Mouse (Mus musculus) frontal cortex, postnatal 10 days (tissue): ENCODE results near the gene Trim63.
"Not testable (repeated sequence)": the region's sequence is repeated elsewhere in the genome, so short reads cannot be mapped to it uniquely, and the experiment has no call there.

Experiments used
- DNase-seq, 2 experiments: peaks; one replicate each; pipeline ENCODE4 v3.0.0; 2022; ENCODE audit warnings: low spot score in 2 of 2, mixed read lengths in 1 of 2

Gene Trim63

DNA sequence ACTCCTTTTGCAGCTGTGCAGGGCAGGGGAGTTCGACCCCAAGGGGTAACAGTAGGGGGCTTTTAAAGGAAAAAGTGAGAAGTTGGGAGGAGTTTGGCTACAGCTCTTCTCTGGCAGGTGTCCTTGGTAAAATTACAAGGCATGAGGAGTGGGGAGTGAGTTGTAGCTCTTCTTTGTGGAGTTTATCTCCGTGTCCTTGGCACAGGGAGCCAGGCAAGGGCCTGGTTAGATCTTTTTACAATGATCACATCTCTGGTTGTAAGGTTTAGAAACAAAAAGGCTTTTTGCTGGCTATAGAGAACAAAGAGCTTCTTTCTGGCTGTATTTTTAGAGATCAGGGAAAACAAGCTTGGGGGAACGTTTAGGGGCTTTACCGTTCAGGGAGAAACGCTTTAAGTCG is 26.3 kb downstream of the Trim63 start:
- not testable (repeated sequence) for DNase-seq

- DNase-seq = no peak
These were observed 27.4 kb downstream of the Trim63 start for GRCm38 (mm10) chr4:134342213-134342779.

DNA sequence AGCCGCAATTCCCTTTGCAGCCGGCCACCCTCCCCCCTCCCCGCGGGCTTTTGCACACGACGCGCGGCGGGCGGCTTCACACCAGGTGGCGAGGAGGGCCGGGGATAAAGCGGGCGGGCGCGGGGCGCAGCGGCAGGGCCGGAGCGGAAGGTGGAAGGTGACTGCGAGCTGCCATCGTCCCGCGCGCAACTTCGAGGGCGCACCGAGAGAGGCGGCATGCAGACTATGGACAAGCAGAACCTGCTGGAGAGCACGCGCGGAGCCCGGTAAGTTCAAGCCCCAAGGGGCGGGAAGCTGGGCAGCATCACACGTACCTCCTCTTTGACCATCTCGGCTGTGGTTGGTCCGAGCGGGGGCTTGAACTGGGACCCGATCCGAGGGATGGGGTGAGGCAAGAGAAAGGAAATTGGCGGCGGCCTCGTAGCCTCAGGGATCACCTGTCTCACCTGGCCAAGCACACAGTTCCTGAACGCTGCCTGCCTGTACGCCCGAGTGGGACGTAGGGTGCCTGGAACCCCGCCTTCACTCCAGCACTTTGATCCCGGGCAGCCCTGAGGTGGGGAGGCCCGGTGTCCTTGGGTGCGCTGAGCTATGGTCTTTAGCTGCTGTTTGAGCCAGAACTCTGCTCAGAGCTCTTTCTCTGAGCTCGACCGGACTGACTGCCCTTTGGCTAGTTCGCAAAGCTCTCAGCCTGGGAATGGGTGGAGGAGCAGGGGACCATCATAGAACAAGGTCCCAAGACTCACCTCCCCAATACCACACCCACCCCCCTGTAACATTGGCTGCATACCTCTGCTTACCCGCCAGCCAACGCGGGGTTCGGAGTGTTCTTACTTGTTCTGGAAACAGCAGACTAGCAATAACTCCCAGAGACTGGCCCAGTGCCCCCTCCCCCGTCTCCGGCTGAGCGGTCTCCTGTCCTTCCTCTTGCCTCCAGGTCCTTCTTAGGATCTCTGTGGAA is 28.4 kb downstream of the Trim63 start, which contains the start of gene Slc30a2:
Slc30a2 (plus strand) TSS at position 111 of the 961 bp plus-strand sequence.
- DNase-seq = no peak

DNA sequence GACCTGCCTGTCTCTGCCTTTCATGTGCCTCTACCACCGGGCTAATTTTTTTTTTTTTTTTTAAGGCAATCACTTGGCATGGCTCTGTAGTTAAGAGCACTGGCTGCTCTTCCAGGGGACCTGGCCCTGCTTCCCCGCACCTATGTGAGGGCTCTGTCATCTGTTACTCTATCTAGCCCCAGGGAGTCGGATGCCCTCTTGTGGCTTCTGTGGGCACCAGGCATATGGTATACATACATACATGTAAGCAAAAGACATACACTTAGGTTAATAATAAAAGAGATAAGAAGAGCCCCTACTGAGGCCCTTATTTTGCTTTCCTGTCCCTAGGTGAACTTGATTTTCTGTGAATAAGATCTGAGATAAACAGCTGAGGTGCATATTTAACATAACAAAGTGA is 29.7 kb downstream of the Trim63 start:
- DNase-seq = no peak

- no peak for DNase-seq
These were observed 30.9 kb downstream of the Trim63 start for GRCm38 (mm10) chr4:134345802-134346201.

GRCm38 (mm10) chr4:134348078-134348477 is 33.2 kb downstream of the Trim63 start:
- DNase-seq = no peak

DNA sequence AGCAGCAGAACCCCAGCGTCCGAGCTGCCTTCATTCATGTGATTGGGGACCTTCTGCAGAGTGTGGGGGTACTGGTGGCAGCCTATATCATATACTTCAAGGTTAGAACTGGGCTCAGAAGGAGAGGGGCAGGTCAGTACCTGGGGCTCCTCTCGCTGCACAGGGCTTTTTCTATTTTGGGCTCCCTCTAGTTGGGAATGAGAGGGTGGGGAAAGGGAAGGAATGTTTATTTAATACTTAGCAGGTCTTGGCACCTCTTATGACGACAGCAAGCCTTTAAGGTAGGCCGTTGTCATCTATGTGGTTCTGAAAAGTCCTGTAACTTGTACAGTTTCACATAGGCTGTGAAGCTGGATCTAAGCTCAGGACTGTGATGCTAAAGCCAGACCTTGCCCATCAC is 33.6 kb downstream of the Trim63 start:
- no peak for DNase-seq

DNA sequence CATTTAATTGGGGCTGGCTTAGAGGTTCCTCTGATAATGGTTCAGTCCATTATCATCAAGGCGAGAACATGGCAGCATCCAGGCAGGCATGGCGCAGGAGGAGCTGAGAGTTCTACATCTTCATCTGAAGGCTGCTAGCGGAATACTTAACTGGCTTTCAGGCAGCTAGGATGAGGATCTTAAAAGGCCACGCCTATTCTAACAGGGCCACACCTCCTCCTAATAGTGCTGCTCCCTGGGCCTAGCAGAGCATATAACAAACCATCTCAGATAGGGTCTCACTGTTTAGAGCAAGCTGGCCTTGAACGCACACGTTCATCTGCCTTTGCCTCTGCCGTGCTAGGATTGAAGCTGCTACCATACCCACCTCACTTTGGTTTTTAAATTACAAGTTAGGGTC is 34.9 kb downstream of the Trim63 start:
- DNase-seq = no peak

DNA sequence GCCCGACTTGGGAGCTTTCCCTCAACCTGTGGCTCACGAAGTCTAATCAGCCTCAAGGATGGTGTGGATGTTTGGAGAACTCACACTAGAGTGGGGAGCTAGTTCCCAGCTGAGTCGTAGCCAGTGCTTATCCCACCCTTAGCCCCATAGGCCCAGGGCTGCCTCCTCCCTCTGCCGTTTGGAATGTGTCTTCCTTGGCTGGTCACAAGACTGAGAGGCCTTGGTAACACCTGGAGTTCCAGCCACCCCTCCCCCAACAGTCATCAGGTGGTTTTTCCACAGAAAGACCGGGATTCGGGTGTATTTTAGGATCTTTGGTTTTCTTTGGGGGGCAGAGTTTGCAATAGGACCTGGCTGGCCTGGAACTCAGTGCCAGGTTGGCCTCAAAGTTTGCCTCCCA is 35.7 kb downstream of the Trim63 start:
- DNase-seq = no peak

GRCm38 (mm10) chr4:134351329-134352260 is 36.7 kb downstream of the Trim63 start:
- no peak for DNase-seq

- no peak for DNase-seq
These were observed 37.4 kb downstream of the Trim63 start for GRCm38 (mm10) chr4:134352261-134352707.

- no peak for DNase-seq
These were observed 38.0 kb downstream of the Trim63 start for GRCm38 (mm10) chr4:134352929-134353328.

- no peak for DNase-seq
These were observed 38.8 kb downstream of the Trim63 start for GRCm38 (mm10) chr4:134353527-134354409.

DNA sequence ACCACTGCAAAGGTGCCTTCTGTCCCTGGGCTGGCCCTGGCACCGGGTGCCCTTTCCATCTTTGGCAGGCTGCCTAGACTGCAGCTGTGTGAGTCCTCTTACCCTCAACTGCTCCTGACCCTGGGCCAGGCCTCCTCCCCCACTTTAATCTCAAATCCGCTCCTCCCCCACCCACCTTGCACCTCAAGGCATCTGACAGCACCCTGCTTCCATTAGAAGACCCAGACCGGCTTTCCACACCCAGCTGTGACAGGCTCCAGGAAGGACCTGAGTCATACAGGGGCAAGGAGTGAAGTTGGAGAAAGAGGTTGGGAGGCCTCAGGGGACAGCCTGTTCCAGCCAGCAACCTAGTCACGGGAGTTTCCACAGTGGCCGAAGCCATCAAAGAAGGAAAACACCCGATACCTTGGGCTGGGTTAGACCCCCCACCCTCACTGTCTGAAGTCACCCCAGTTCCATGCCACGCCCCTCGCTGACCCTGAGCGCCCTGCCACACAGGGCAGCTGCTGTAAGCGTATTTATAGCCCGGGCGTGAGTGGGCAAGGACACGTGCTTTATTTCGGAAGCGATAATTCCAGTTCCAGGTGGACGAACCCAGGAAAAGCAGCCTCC is 41.0 kb downstream of the Trim63 start:
- no peak for DNase-seq

- DNase-seq = peak in 1 of 2 experiments; percentile 74
These were observed 41.9 kb downstream of the Trim63 start for GRCm38 (mm10) chr4:134356591-134357460.

DNA sequence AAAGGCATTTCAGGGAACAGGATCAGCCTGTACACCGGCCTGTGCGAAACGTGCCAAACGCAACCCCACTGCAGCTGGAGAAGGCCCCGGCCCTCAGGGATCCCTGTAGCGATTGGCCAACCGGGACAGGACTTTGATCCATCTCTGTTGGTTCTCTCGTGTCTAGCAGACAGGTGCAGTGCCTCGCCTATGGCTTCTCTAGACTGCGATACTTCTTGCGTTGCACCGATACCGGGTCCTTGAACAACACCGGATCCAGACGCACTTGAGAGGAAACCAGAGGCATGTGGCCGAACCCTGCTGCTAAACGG is 42.5 kb downstream of the Trim63 start:
- DNase-seq = no peak

GRCm38 (mm10) chr4:134359649-134360048 is 44.7 kb downstream of the Trim63 start:
- no peak for DNase-seq

- no peak for DNase-seq
These were observed 46.3 kb downstream of the Trim63 start for GRCm38 (mm10) chr4:134361215-134361614.

DNA sequence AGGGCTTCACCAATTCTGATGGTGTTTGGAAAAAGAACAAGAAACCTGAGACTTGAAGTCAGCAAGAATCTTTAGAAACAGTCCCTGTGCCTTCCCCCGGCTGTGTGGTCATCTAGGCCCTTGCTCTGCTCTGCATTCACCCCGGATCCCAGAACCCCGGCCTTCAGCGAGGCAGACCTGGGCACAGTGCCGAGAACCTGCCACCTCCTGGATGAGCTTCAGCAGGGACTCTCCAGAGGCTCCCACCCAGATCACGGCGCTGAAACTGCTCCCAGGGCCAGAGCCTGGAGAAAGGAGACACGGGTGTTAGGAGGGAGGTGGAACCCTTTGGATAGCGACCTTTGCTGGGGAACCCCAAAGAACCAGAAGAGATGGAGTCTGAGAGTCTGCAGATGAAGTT is 47.2 kb downstream of the Trim63 start:
- DNase-seq = no peak

GRCm38 (mm10) chr4:134362586-134362985 is 47.7 kb downstream of the Trim63 start:
- no peak for DNase-seq
